Comparison of ENCODE assay signal across 8 mouse cellular contexts in genomic region chr16:20672500-20672902, GRCm38 (mm10). TPM values are rescaled to one million over a fixed set of nuclear protein-coding genes. Genes with fewer than 3 reads are reported as not detected.
DNase-seq lines count a peak whose midpoint lies in the region; ATAC-seq lines count a peak whose summit lies in the region.

No protein-coding gene starts in this region.

- peak overlapping the region; percentile 79 for H3K4me3 ChIP-seq in intestine, embryonic 14.5 days (ENCODE audit: low read depth, low read length)

- H3K4me1 ChIP-seq in intestine, embryonic 14.5 days (replicated peaks; ENCODE audit: control insufficient read depth, insufficient read depth, low read length): peaks cover 12% of the 10 kb centered on the region

- WGBS in intestine, embryonic 14.5 days: under 1% methylated on average over 25 of the region's 38 CpGs

- H3K27ac ChIP-seq in intestine, embryonic 14.5 days (ENCODE audit: low read depth): peak overlapping the region; percentile 92

- peaks cover 28% of the 10 kb centered on the region for H3K36me3 ChIP-seq in intestine, embryonic 14.5 days (ENCODE audit: control insufficient read depth, insufficient read depth, low read length)

- H3K27me3 ChIP-seq in intestine, embryonic 14.5 days (replicated peaks; ENCODE audit: control insufficient read depth, insufficient read depth, low read length): no peaks in the 10 kb centered on the region

- ATAC-seq in intestine, embryonic 14.5 days (replicated peaks; ENCODE audit: low FRiP score, low TSS enrichment, low read depth): peak; percentile 93

- peak overlapping the region; percentile 67 for H3K4me2 ChIP-seq in intestine, embryonic 14.5 days (ENCODE audit: low read length)

- intact Hi-C loops in left cerebral cortex, postnatal 14 days (cut with DNase I): no loop called here

- H3K9me3 ChIP-seq in intestine, embryonic 14.5 days (ENCODE audit: control insufficient read depth, low read length): no peaks in the 10 kb centered on the region

- H3K9ac ChIP-seq in intestine, embryonic 14.5 days (ENCODE audit: low read length): peak overlapping the region; percentile 91

- DNase-seq in adrenal gland, adult (ENCODE audit: inconsistent age in 2 of 2, low spot score in 1 of 2): peak; percentile 99
- peak; percentile 98 for DNase-seq in embryo, embryonic 10.5 days (ENCODE audit: low spot score)
- DNase-seq in gastrocnemius, postnatal 25 days: peak; percentile 96
- peak; percentile 95 for DNase-seq in intestine, embryonic 14.5 days (ENCODE audit: low spot score)
- DNase-seq in left cerebral cortex, postnatal 14 days (ENCODE audit: low spot score in 2 of 2): peak; percentile 94 to 97
- peak; percentile 97 for DNase-seq in mesoderm, embryonic 11.5 days (ENCODE audit: low read depth, low spot score)
- peak; percentile 93 to 94 for DNase-seq in right cerebral cortex, postnatal 36 days (ENCODE audit: low spot score in 2 of 2)
- peak; percentile 97 for DNase-seq in yolk sac, embryonic 10.5 days (ENCODE audit: low spot score)

RNA-seq across cellular contexts. Expression of gene Eif4g1, which starts 4.4 kb away (rescaled TPM):
- total RNA-seq in gastrocnemius, postnatal 25 days (2021): 100 to 1,000 TPM; 356 to 390 TPM
- 157 and 171 TPM in 2 replicates for polyA plus RNA-seq in intestine, embryonic 14.5 days (2014; fragmentation: Nextera tagmentation; extraction: Ambion mirVana)
- 100 to 1,000 TPM; 330 to 342 TPM for total RNA-seq in left cerebral cortex, postnatal 14 days (2021)

RNA-seq across cellular contexts. Expression of gene Fam131a, which starts 20.5 kb away (rescaled TPM):
- 10 to 100 TPM; 31.5 to 57.0 TPM for total RNA-seq in gastrocnemius, postnatal 25 days (2021)
- 8.7 and 9.1 TPM in 2 replicates for polyA plus RNA-seq in intestine, embryonic 14.5 days (2014; fragmentation: Nextera tagmentation; extraction: Ambion mirVana)
- 100 to 1,000 TPM; 381 to 399 TPM for total RNA-seq in left cerebral cortex, postnatal 14 days (2021)

RNA-seq across cellular contexts. Expression of gene Psmd2, which starts 21.0 kb away (rescaled TPM):
- 100 to 1,000 TPM; 177 to 187 TPM for total RNA-seq in gastrocnemius, postnatal 25 days (2021)
- polyA plus RNA-seq in intestine, embryonic 14.5 days (2014; fragmentation: Nextera tagmentation; extraction: Ambion mirVana): 291 and 321 TPM in 2 replicates
- total RNA-seq in left cerebral cortex, postnatal 14 days (2021): 100 to 1,000 TPM; 238 to 253 TPM

RNA-seq across cellular contexts. Expression of gene Ece2, which starts 42.9 kb away (rescaled TPM):
- total RNA-seq in gastrocnemius, postnatal 25 days (2021): under 1 TPM; 0.13 to 0.32 TPM
- 1.0 and 1.2 TPM in 2 replicates for polyA plus RNA-seq in intestine, embryonic 14.5 days (2014; fragmentation: Nextera tagmentation; extraction: Ambion mirVana)
- total RNA-seq in left cerebral cortex, postnatal 14 days (2021): 10 to 100 TPM; 22.3 to 26.2 TPM

RNA-seq across cellular contexts. Expression of gene Polr2h, which starts 45.0 kb away (rescaled TPM):
- total RNA-seq in gastrocnemius, postnatal 25 days (2021): 1 to 10 TPM; 8.2 to 8.3 TPM
- 125 and 133 TPM in 2 replicates for polyA plus RNA-seq in intestine, embryonic 14.5 days (2014; fragmentation: Nextera tagmentation; extraction: Ambion mirVana)
- 10 to 100 TPM; 21.4 to 29.5 TPM for total RNA-seq in left cerebral cortex, postnatal 14 days (2021)

Comparison
In these comparisons a context has a peak if more than half of its experiments do, and no peak if none do; other contexts are left out.
1. Peak in every context shown above with its lines: DNase-seq, ATAC-seq, H3K4me3 ChIP-seq and H3K27ac ChIP-seq.
2. RNA of gene Fam131a, which starts 20.5 kb away (total RNA-seq): 381 to 399 TPM in left cerebral cortex, postnatal 14 days; 31.5 to 57.0 TPM in gastrocnemius, postnatal 25 days; every median in the first group is over 4 times any median in the second.